Mouse (Mus musculus) liver, embryonic 14.5 days (tissue): ENCODE measurements around the gene Cd4.

Experiments
- CTCF ChIP-seq: IDR thresholded peaks from 2 replicates; pipeline ENCODE4 v1.5.1; 2016; ENCODE audit warnings: antibody characterized with exemption, low read depth, control low read depth
- EP300 ChIP-seq: IDR thresholded peaks from 2 replicates; pipeline ENCODE4 v1.6.1; 2016; ENCODE audit warnings: antibody characterized with exemption, low read depth

- TF ChIP-seq CTCF (no peak), EP300 (no peak)
Observed at GRCm38 (mm10) chr6:124913214-124913613, 25.2 kb upstream of the Cd4 start.
